Mouse (Mus musculus): ENCODE data around the gene Npepps. TPM values are rescaled to one million over a fixed set of nuclear protein-coding genes. Genes with fewer than 3 reads are reported as not detected.

Npepps gene
- polyA plus RNA-seq, 1 experiment from 2014 or later = 142 TPM

DNA sequence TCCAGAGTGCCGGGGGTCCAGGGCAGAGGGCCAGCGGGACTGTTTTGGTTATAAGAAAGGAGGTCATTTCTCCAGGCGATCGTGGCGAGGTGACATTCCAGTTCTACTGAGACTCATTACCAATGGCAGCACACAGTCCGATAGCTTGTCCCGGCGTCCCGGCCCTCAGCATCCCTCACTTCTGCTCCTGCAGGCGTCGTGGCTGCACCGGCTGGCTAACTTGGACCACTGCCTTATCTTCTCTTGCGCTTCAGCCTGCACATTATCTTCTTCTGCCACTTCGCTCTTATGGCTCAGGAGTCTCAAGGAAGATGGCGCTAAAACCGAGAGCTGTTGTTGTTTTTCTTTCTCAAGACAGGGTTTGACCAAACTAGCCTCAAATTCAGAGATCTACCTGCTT, 21.0 kb upstream of the Npepps start:
- Histone ChIP-seq H3K4me1 (ENCODE audit: control insufficient read depth, insufficient read depth, low read depth, low read length) (no peaks in the 10 kb centered on the region), H3K9ac (ENCODE audit: low read depth, low read length) (no peak overlapping the region), H3K27ac (ENCODE audit: low read depth, low read length) (no peak overlapping the region), H3K4me2 (ENCODE audit: low read length) (no peak overlapping the region), H3K9me3 (ENCODE audit: control insufficient read depth, low read length) (no peaks in the 10 kb centered on the region), H3K4me3 (ENCODE audit: low read length) (no peak overlapping the region), H3K27me3 (replicated peaks; ENCODE audit: control insufficient read depth, insufficient read depth, low read length) (no peaks in the 10 kb centered on the region), H3K36me3 (ENCODE audit: control insufficient read depth, insufficient read depth, low read length) (no peaks in the 10 kb centered on the region)
- no peak for ATAC-seq
- WGBS = 80% methylated on average over 16 of the region's 16 CpGs

DNA sequence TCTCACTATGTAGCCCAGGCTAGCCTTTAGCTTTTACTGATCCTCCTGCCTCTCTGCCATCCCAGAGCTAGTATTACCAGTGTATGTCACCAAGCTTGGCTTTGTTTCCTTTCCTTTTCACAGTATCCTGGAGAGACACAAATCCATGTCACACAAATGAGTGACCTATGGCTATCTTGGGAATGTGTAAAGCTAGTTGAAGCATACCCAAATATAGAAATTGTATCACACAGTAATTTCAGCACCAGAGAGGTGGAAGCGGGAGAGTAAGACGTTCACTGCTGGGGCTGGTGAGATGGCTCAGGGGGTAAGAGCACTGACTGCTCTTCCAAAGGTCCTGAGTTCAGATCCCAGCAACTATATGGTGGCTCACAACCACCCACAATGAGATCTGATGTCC, 19.5 kb upstream of the Npepps start:
- no peak overlapping the region for H3K4me3 ChIP-seq (ENCODE audit: low read length)
- no peak overlapping the region for H3K4me2 ChIP-seq (ENCODE audit: low read length)
- no peaks in the 10 kb centered on the region for H3K4me1 ChIP-seq (ENCODE audit: control insufficient read depth, insufficient read depth, low read depth, low read length)
- H3K9me3 ChIP-seq (ENCODE audit: control insufficient read depth, low read length) = no peaks in the 10 kb centered on the region
- 94% methylated on average over 2 of the region's 2 CpGs for WGBS
- no peaks in the 10 kb centered on the region for H3K27me3 ChIP-seq (replicated peaks; ENCODE audit: control insufficient read depth, insufficient read depth, low read length)
- no peak for ATAC-seq
- no peak overlapping the region for H3K27ac ChIP-seq (ENCODE audit: low read depth, low read length)
- no peak overlapping the region for H3K9ac ChIP-seq (ENCODE audit: low read depth, low read length)
- no peaks in the 10 kb centered on the region for H3K36me3 ChIP-seq (ENCODE audit: control insufficient read depth, insufficient read depth, low read length)

DNA sequence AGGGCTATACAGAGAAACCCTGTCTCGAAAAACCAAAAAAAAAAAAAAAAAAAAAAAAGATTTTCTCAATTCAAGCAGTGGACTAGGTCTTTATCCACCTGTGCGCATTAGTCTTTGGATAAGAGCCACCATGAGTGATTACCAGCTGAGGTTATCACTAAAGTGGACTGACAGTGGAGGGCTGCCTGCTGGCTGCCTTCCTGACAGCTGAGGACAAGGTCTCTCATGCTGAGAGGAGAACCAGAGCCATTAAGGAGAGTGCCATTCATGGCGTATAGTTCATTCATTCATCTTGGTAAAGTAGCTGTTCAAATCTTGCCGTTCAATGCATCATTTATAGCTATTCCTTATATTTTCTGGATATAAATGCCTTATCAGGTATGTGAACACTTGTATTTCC, 16.1 kb upstream of the Npepps start:
- no peak for ATAC-seq
- Histone ChIP-seq H3K9me3 (ENCODE audit: control insufficient read depth, low read length) (no peaks in the 10 kb centered on the region), H3K4me2 (ENCODE audit: low read length) (no peak overlapping the region), H3K27me3 (replicated peaks; ENCODE audit: control insufficient read depth, insufficient read depth, low read length) (no peaks in the 10 kb centered on the region), H3K9ac (ENCODE audit: low read depth, low read length) (no peak overlapping the region), H3K27ac (ENCODE audit: low read depth, low read length) (no peak overlapping the region), H3K4me3 (ENCODE audit: low read length) (no peak overlapping the region), H3K4me1 (ENCODE audit: control insufficient read depth, insufficient read depth, low read depth, low read length) (no peaks in the 10 kb centered on the region), H3K36me3 (ENCODE audit: control insufficient read depth, insufficient read depth, low read length) (no peaks in the 10 kb centered on the region)
- 84% methylated on average over 3 of the region's 4 CpGs for WGBS

DNA sequence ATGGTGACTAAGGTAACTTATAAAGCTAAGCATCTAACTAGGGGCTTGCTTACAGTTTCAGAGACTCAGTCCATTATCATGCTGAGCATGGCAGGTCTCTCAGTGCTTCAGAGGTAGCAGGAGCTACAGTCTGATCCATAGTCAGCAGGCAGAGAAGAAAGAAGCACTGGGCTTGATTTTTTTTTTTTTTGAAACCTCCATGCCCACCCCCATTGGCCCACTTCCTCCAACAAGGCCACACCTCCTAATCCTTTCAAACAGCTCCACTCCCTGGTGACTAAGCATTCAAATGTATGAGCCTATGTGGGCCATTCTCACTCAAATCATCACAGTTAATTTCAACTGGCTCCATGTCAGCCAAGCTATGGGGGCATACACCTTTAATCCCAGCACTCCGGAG, 12.3 kb upstream of the Npepps start:
- no peaks in the 10 kb centered on the region for H3K27me3 ChIP-seq (replicated peaks; ENCODE audit: control insufficient read depth, insufficient read depth, low read length)
- H3K27ac ChIP-seq (ENCODE audit: low read depth, low read length) = no peak overlapping the region
- H3K36me3 ChIP-seq (ENCODE audit: control insufficient read depth, insufficient read depth, low read length) = no peaks in the 10 kb centered on the region
- H3K4me3 ChIP-seq (ENCODE audit: low read length) = no peak overlapping the region
- no peaks in the 10 kb centered on the region for H3K4me1 ChIP-seq (ENCODE audit: control insufficient read depth, insufficient read depth, low read depth, low read length)
- 100% methylated on average over 1 of the region's 1 CpGs for WGBS
- no peak overlapping the region for H3K9ac ChIP-seq (ENCODE audit: low read depth, low read length)
- no peak overlapping the region for H3K4me2 ChIP-seq (ENCODE audit: low read length)
- no peaks in the 10 kb centered on the region for H3K9me3 ChIP-seq (ENCODE audit: control insufficient read depth, low read length)
- no peak for ATAC-seq

DNA sequence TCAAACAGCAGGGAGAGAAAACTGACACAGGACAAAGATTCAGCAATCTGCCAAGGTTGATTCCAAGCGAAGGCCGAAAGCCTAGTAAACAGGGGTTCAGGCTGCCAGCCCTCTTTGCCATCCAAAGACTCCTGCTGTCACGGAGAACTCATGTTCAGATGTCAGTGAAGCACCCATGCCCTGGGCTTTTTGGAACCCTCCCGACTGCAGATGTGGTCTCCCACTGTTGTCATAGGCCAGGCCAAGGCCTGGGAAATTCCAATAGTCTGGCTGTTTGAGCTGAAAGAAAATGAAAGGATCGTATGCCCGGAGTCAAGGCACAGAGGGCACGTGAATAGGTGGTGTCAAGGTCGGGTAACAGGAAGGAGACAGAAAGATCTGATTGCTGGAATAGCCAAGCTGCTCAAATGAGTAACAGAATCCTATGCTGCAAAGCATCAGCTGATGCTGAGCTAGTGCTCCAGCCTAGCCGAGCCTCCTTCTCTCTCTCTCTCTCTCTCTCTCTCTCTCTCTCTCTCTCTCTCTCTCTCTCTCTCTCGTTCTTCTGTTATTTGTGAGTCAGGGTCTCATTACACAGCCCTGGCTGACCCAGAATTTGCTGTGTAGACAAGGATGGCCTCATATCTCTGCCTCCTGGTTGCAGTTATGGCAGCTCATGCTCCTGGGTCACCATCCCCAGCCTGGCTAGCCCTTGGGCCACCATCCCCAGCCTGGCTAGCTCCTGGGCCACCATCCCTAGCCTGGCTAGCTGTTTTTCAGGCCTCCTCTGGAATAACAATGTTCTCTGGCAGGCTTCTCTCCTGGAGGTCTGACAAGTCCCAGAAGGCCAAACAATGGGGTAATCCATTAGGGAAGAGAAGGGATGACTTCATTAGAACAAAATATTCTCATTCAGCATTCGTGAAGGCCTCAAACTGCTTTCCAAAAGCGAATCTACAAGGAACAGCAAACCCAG, 9.1 kb upstream of the Npepps start:
- H3K9me3 ChIP-seq (ENCODE audit: control insufficient read depth, low read length) = no peaks in the 10 kb centered on the region
- WGBS = 44% methylated on average over 12 of the region's 12 CpGs

DNA sequence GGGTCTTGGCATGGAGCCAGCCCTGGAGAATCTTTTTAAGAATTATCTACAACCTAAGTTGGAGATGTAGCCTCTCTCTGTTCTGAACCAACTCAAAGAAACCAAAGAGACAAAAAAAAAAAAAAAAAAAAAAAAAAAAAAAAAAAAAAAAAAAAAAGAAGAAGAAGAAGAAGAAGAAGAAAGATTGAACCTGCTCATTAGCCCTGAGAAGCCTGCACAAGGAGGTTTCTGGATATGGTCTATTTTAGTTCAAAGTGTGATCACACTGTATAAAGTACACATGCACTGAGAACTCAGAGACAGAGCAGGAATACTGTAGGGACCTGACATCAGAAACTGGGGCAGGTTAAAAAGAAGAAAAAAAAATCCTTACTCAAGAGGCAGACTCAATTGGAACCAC, 7.2 kb upstream of the Npepps start:
- H3K9me3 ChIP-seq (ENCODE audit: control insufficient read depth, low read length) = no peaks in the 10 kb centered on the region
- ATAC-seq = no peak
- H3K4me2 ChIP-seq (ENCODE audit: low read length) = no peak overlapping the region
- H3K4me1 ChIP-seq (ENCODE audit: control insufficient read depth, insufficient read depth, low read depth, low read length) = no peaks in the 10 kb centered on the region
- H3K9ac ChIP-seq (ENCODE audit: low read depth, low read length) = no peak overlapping the region
- H3K4me3 ChIP-seq (ENCODE audit: low read length) = no peak overlapping the region
- H3K27me3 ChIP-seq (replicated peaks; ENCODE audit: control insufficient read depth, insufficient read depth, low read length) = no peaks in the 10 kb centered on the region
- H3K27ac ChIP-seq (ENCODE audit: low read depth, low read length) = no peak overlapping the region
- H3K36me3 ChIP-seq (ENCODE audit: control insufficient read depth, insufficient read depth, low read length) = no peaks in the 10 kb centered on the region

More for the DNA sequence above, 9.1 kb upstream of the Npepps start:
- no peak overlapping the region for H3K4me3 ChIP-seq (ENCODE audit: low read length)
- H3K4me2 ChIP-seq (ENCODE audit: low read length) = no peak overlapping the region
- no peaks in the 10 kb centered on the region for H3K4me1 ChIP-seq (ENCODE audit: control insufficient read depth, insufficient read depth, low read depth, low read length)
- no peak overlapping the region for H3K27ac ChIP-seq (ENCODE audit: low read depth, low read length)
- H3K27me3 ChIP-seq (replicated peaks; ENCODE audit: control insufficient read depth, insufficient read depth, low read length) = no peaks in the 10 kb centered on the region
- H3K36me3 ChIP-seq (ENCODE audit: control insufficient read depth, insufficient read depth, low read length) = no peaks in the 10 kb centered on the region
- ATAC-seq = no peak
- H3K9ac ChIP-seq (ENCODE audit: low read depth, low read length) = no peak overlapping the region

DNA sequence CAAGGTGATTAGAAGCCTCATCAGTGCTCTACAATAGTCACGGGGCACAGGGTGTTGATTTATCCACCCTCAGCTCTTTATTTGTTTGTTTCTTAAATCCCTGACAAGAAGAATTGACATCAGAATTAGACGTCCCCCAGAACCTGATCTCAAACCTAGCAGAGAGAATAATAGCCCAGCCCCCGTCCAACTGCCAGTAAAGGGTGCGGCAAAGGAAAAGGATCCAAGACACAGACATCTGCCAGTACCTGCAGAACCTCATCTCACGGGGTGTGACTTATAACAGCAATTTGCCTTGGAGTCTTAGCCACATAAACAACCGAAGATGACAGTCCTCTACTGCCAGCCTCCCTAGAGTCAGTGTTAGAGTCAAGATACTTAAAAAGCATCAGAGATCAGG, 6.5 kb upstream of the Npepps start:
- no peak overlapping the region for H3K4me2 ChIP-seq (ENCODE audit: low read length)
- H3K36me3 ChIP-seq (ENCODE audit: control insufficient read depth, insufficient read depth, low read length) = no peaks in the 10 kb centered on the region
- no peaks in the 10 kb centered on the region for H3K9me3 ChIP-seq (ENCODE audit: control insufficient read depth, low read length)
- no peaks in the 10 kb centered on the region for H3K27me3 ChIP-seq (replicated peaks; ENCODE audit: control insufficient read depth, insufficient read depth, low read length)
- no peaks in the 10 kb centered on the region for H3K4me1 ChIP-seq (ENCODE audit: control insufficient read depth, insufficient read depth, low read depth, low read length)
- H3K27ac ChIP-seq (ENCODE audit: low read depth, low read length) = no peak overlapping the region
- ATAC-seq = no peak
- H3K9ac ChIP-seq (ENCODE audit: low read depth, low read length) = no peak overlapping the region
- H3K4me3 ChIP-seq (ENCODE audit: low read length) = no peak overlapping the region
- 56% methylated on average over 6 of the region's 6 CpGs for WGBS

- 77% methylated on average over 9 of the region's 9 CpGs for WGBS
- Histone ChIP-seq H3K4me3 (ENCODE audit: low read length) (no peak overlapping the region), H3K4me1 (ENCODE audit: control insufficient read depth, insufficient read depth, low read depth, low read length) (no peaks in the 10 kb centered on the region), H3K9ac (ENCODE audit: low read depth, low read length) (no peak overlapping the region), H3K27ac (ENCODE audit: low read depth, low read length) (no peak overlapping the region), H3K27me3 (replicated peaks; ENCODE audit: control insufficient read depth, insufficient read depth, low read length) (no peaks in the 10 kb centered on the region), H3K4me2 (ENCODE audit: low read length) (no peak overlapping the region), H3K9me3 (ENCODE audit: control insufficient read depth, low read length) (no peaks in the 10 kb centered on the region), H3K36me3 (ENCODE audit: control insufficient read depth, insufficient read depth, low read length) (no peaks in the 10 kb centered on the region)
- ATAC-seq = no peak
These were observed 5.7 kb upstream of the Npepps start for GRCm38 (mm10) chr11:97285852-97286775.

DNA sequence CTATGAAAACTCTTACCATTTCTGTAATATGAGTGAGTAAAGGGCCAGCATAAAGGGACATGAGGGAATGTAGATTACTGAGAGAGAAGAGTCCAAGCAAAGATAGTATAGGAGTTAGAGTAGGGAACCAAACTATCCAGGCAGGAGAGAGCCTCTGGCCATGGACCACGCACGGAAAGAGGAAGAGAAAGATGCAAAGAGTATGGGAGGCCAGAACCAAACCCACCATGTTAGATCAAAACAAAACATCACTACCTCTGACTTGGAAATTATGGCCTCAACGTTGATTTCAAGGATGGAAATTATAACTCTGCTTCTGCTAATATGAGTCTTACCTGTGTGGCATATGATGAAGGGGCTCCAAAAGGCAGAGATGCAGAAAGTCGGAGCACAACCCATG, 4.4 kb upstream of the Npepps start:
- H3K36me3 ChIP-seq (ENCODE audit: control insufficient read depth, insufficient read depth, low read length) = no peaks in the 10 kb centered on the region
- 85% methylated on average over 4 of the region's 4 CpGs for WGBS
- ATAC-seq = no peak
- no peaks in the 10 kb centered on the region for H3K27me3 ChIP-seq (replicated peaks; ENCODE audit: control insufficient read depth, insufficient read depth, low read length)
- no peak overlapping the region for H3K9ac ChIP-seq (ENCODE audit: low read depth, low read length)
- no peaks in the 10 kb centered on the region for H3K4me1 ChIP-seq (ENCODE audit: control insufficient read depth, insufficient read depth, low read depth, low read length)
- no peak overlapping the region for H3K27ac ChIP-seq (ENCODE audit: low read depth, low read length)
- H3K9me3 ChIP-seq (ENCODE audit: control insufficient read depth, low read length) = no peaks in the 10 kb centered on the region
- H3K4me3 ChIP-seq (ENCODE audit: low read length) = no peak overlapping the region
- H3K4me2 ChIP-seq (ENCODE audit: low read length) = no peak overlapping the region

Measured in hindbrain, embryonic 16.5 days (tissue).